Mouse (Mus musculus) induced T-regulatory cell, adult 2 months (primary cell): Measurements from ENCODE around the gene Hmgb1.

ENCODE experiments used
- DNase-seq: peaks from one replicate; pipeline ENCODE4 v3.0.0-alpha.2; 2012; ENCODE audit warnings: low read depth

Hmgb1 gene

GRCm38 (mm10) chr5:149184104-149184843, at the start of gene Hmgb1, which contains the start of gene Uspl1:
TSS of gene Hmgb1 (minus strand) at chr5:149184489.
TSS of gene Uspl1 (plus strand) at chr5:149184350.
- DNase-seq, result peak; percentile 99

- no peak for DNase-seq
Measured at GRCm38 (mm10) chr5:149229619-149230339, 45.5 kb upstream of the Hmgb1 start.

GRCm38 (mm10) chr5:149228700-149229618, 44.7 kb upstream of the Hmgb1 start:
- peak; percentile 94 for DNase-seq

- DNase-seq, result no peak
Measured at GRCm38 (mm10) chr5:149224666-149225065, 40.4 kb upstream of the Hmgb1 start.

- DNase-seq, result no peak
Measured at GRCm38 (mm10) chr5:149221355-149221754, 37.1 kb upstream of the Hmgb1 start.

GRCm38 (mm10) chr5:149219493-149219892, 35.2 kb upstream of the Hmgb1 start:
- no peak for DNase-seq

- no peak for DNase-seq
Measured at GRCm38 (mm10) chr5:149217524-149218357, 33.5 kb upstream of the Hmgb1 start.

GRCm38 (mm10) chr5:149215540-149215939, 31.3 kb upstream of the Hmgb1 start:
- DNase-seq, result no peak

GRCm38 (mm10) chr5:149212806-149213205, 28.5 kb upstream of the Hmgb1 start:
- no peak for DNase-seq

- DNase-seq, result no peak
Measured at GRCm38 (mm10) chr5:149211041-149211440, 26.8 kb upstream of the Hmgb1 start.

- DNase-seq, result no peak
Measured at GRCm38 (mm10) chr5:149209328-149209727, 25.0 kb upstream of the Hmgb1 start.

- no peak for DNase-seq
Measured at GRCm38 (mm10) chr5:149208776-149209175, 24.5 kb upstream of the Hmgb1 start.

- no peak for DNase-seq
Measured at GRCm38 (mm10) chr5:149207661-149208060, 23.4 kb upstream of the Hmgb1 start.

GRCm38 (mm10) chr5:149206286-149206685, 22.0 kb upstream of the Hmgb1 start:
- DNase-seq, result no peak

GRCm38 (mm10) chr5:149205265-149205664, 21.0 kb upstream of the Hmgb1 start:
- DNase-seq, result no peak

- no peak for DNase-seq
Measured at GRCm38 (mm10) chr5:149204822-149205221, 20.5 kb upstream of the Hmgb1 start.

- DNase-seq, result no peak
Measured at GRCm38 (mm10) chr5:149203796-149204375, 19.6 kb upstream of the Hmgb1 start.

- DNase-seq, result no peak
Measured at GRCm38 (mm10) chr5:149202941-149203340, 18.7 kb upstream of the Hmgb1 start.

GRCm38 (mm10) chr5:149198782-149199181, 14.5 kb upstream of the Hmgb1 start:
- no peak for DNase-seq

- no peak for DNase-seq
Measured at GRCm38 (mm10) chr5:149196611-149197010, 12.3 kb upstream of the Hmgb1 start.

- no peak for DNase-seq
Measured at GRCm38 (mm10) chr5:149190160-149190559, 5.9 kb upstream of the Hmgb1 start.
